Mouse (Mus musculus): ENCODE data around the gene Slx4ip. TPM values are rescaled to one million over a fixed set of nuclear protein-coding genes. Genes with fewer than 3 reads are reported as not detected.

Gene Slx4ip
- polyA plus RNA-seq, 1 experiment: 10.7 TPM

DNA sequence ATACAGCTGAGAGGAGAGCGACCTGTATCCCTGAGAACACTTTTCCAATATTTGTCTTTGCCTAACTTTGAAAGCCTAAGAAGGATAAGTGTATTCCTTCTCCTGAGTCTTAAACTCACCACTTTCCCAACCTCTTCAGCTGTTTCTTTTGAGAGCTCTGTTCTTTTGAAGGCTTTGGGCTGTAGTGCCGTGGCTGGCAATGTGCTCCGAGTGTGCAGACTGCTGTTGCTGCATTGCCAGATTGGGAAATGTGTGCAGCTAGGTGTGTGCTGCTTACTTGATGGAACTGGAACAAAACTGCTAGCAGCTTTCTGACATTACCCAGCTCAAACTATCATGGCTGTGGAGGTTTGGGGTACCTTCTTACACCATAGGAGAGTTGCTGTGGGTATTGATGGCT is 22.0 kb downstream of the Slx4ip start:
- no peaks in the 10 kb centered on the region for H3K36me3 ChIP-seq (ENCODE audit: control insufficient read depth, insufficient read depth, low read length, poor library complexity, severe bottlenecking)
- TF ChIP-seq POLR2A (IDR thresholded peaks at IDR 0.05; ENCODE audit: insufficient read depth, low read length) (no peak), EP300 (IDR thresholded peaks at IDR 0.05; ENCODE audit: insufficient read depth, low read depth, low read length) (no peak), CTCF (IDR thresholded peaks at IDR 0.05; ENCODE audit: low read depth, low read length) (no peak)
- H3K9ac ChIP-seq (ENCODE audit: low read depth, poor library complexity, severe bottlenecking): no peak overlapping the region
- H3K4me1 ChIP-seq (ENCODE audit: control insufficient read depth, insufficient read depth, low read length): no peaks in the 10 kb centered on the region
- H3K9me3 ChIP-seq (replicated peaks; ENCODE audit: control insufficient read depth, insufficient read depth, low read length, poor library complexity, severe bottlenecking): no peaks in the 10 kb centered on the region
- H3K27me3 ChIP-seq (ENCODE audit: control insufficient read depth, insufficient read depth, low read length, poor library complexity, severe bottlenecking): no peaks in the 10 kb centered on the region
- H3K27ac ChIP-seq (ENCODE audit: insufficient read depth, low read length): no peak overlapping the region
- no peak overlapping the region for H3K4me3 ChIP-seq (ENCODE audit: low read depth, low read length)

DNA sequence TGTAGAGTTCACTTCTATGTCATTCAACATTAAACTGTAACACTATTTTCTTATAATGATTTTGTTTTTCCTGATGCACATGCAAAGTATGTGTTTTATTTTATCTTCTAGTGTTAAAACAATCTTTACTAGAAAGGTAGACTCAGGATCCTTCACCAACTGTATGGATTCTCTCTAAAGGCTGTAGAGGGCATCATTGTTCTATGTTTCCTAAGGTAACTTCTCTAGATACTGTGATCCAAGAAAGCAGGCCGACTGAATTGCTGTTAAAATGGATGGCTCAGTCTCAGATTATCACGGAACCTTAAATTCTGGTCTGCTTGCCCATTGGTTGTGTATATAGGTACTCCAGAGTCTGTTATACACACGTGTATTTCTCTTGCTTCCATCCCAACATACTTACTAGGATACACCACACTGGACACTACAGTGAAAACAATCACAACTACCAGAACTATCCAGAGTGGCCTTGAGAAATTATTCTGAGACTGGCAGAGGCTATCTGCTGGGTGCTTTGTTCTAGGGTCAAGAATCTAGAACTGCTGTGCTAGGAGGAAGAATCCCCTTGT is 23.4 kb downstream of the Slx4ip start:
- no peak overlapping the region for H3K27ac ChIP-seq (ENCODE audit: insufficient read depth, low read length)
- H3K9ac ChIP-seq (ENCODE audit: low read depth, poor library complexity, severe bottlenecking): no peak overlapping the region
- no peaks in the 10 kb centered on the region for H3K27me3 ChIP-seq (ENCODE audit: control insufficient read depth, insufficient read depth, low read length, poor library complexity, severe bottlenecking)
- no peak for TF ChIP-seq POLR2A (IDR thresholded peaks at IDR 0.05; ENCODE audit: insufficient read depth, low read length)
- no peak for TF ChIP-seq CTCF (IDR thresholded peaks at IDR 0.05; ENCODE audit: low read depth, low read length)
- no peaks in the 10 kb centered on the region for H3K36me3 ChIP-seq (ENCODE audit: control insufficient read depth, insufficient read depth, low read length, poor library complexity, severe bottlenecking)
- no peak overlapping the region for H3K4me3 ChIP-seq (ENCODE audit: low read depth, low read length)
- no peaks in the 10 kb centered on the region for H3K4me1 ChIP-seq (ENCODE audit: control insufficient read depth, insufficient read depth, low read length)
- H3K9me3 ChIP-seq (replicated peaks; ENCODE audit: control insufficient read depth, insufficient read depth, low read length, poor library complexity, severe bottlenecking): no peaks in the 10 kb centered on the region

DNA sequence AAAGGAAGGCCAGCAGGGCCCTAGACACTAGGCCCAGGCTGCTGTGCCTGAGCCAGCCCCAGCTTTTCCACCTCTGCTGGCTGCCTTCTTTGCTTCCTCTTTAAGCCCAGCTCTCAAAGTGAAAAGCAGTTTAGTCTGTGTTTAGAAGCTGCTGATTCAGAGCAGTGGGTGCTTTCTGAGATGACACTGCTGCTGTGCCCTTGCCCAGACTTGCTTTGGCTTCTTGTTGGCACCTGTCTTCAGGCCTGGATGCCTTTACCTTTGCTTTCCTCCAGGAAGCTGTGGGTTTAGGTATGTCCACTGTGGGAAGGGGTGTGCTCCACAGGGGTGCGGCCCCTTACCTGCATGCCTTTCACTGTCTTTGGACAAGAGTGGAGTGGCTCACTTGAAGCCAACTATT is 28.4 kb downstream of the Slx4ip start:
- no peaks in the 10 kb centered on the region for H3K4me1 ChIP-seq (ENCODE audit: control insufficient read depth, insufficient read depth, low read length)
- TF ChIP-seq CTCF (IDR thresholded peaks at IDR 0.05; ENCODE audit: low read depth, low read length) (no peak), EP300 (IDR thresholded peaks at IDR 0.05; ENCODE audit: insufficient read depth, low read depth, low read length) (no peak), POLR2A (IDR thresholded peaks at IDR 0.05; ENCODE audit: insufficient read depth, low read length) (no peak)
- H3K27ac ChIP-seq (ENCODE audit: insufficient read depth, low read length): no peak overlapping the region
- no peaks in the 10 kb centered on the region for H3K36me3 ChIP-seq (ENCODE audit: control insufficient read depth, insufficient read depth, low read length, poor library complexity, severe bottlenecking)
- H3K27me3 ChIP-seq (ENCODE audit: control insufficient read depth, insufficient read depth, low read length, poor library complexity, severe bottlenecking): no peaks in the 10 kb centered on the region
- no peak overlapping the region for H3K9ac ChIP-seq (ENCODE audit: low read depth, poor library complexity, severe bottlenecking)
- H3K4me3 ChIP-seq (ENCODE audit: low read depth, low read length): no peak overlapping the region
- H3K9me3 ChIP-seq (replicated peaks; ENCODE audit: control insufficient read depth, insufficient read depth, low read length, poor library complexity, severe bottlenecking): no peaks in the 10 kb centered on the region

DNA sequence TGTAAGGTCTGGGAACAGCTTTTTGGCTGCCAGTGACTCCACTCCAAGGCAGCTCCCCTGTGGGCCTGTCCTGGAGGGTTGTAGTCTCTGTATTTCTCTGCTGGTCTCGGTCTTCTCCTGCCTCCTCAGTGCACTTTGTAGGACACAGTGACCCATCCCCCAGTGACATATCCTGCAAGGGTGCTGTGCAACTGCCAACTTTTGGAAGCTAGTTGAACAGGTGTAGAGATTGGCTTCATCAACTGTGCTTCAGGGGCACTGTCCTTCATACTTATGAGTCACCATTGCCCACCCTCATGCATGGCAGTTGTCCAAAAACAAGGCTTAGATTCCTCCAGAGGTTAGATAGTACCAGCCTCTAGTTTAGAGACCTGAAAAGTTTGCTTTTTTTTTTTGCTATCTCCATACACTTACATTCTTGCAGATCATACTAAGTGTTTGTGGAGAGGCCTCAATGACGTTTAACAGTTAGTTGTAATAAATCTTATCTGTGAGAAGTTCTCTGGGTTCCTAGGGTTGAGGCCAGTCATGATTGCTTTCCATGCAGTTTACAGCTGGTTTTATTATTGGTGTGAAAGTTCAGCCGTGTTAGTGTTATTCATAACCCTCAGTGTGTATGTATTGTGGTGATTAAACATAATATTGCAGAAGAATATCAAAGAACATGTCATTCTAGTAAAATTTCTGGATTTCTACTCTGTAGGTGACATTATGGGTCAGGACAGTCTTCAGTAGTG is 29.4 kb downstream of the Slx4ip start:
- no peaks in the 10 kb centered on the region for H3K27me3 ChIP-seq (ENCODE audit: control insufficient read depth, insufficient read depth, low read length, poor library complexity, severe bottlenecking)
- no peak for TF ChIP-seq POLR2A (IDR thresholded peaks at IDR 0.05; ENCODE audit: insufficient read depth, low read length)
- no peak for TF ChIP-seq EP300 (IDR thresholded peaks at IDR 0.05; ENCODE audit: insufficient read depth, low read depth, low read length)
- TF ChIP-seq CTCF (IDR thresholded peaks at IDR 0.05; ENCODE audit: low read depth, low read length): no peak
- H3K27ac ChIP-seq (ENCODE audit: insufficient read depth, low read length): no peak overlapping the region
- no peaks in the 10 kb centered on the region for H3K4me1 ChIP-seq (ENCODE audit: control insufficient read depth, insufficient read depth, low read length)
- H3K36me3 ChIP-seq (ENCODE audit: control insufficient read depth, insufficient read depth, low read length, poor library complexity, severe bottlenecking): no peaks in the 10 kb centered on the region
- no peak overlapping the region for H3K9ac ChIP-seq (ENCODE audit: low read depth, poor library complexity, severe bottlenecking)
- H3K9me3 ChIP-seq (replicated peaks; ENCODE audit: control insufficient read depth, insufficient read depth, low read length, poor library complexity, severe bottlenecking): no peaks in the 10 kb centered on the region
- no peak overlapping the region for H3K4me3 ChIP-seq (ENCODE audit: low read depth, low read length)

DNA sequence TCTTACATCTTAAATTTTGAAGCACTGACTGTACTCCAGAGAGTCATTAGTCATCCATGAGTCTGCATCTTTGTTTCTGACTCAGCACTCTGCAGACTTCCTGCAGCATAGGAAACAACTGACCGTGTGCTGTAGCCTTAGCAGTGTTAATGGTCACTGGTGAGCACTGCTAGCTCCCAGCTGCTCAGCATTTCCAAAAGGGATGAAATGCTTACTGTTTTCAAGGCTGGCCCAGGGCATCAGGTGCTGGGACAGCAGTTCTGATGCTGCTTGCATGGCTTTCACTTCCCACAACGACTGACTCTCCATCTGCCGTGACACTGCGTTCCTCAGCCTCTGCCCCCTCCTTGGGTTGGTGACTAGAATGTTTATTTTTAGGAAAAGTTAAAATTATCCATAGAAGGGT is 30.0 kb downstream of the Slx4ip start:
- Histone ChIP-seq H3K9me3 (replicated peaks; ENCODE audit: control insufficient read depth, insufficient read depth, low read length, poor library complexity, severe bottlenecking) (no peaks in the 10 kb centered on the region), H3K4me1 (ENCODE audit: control insufficient read depth, insufficient read depth, low read length) (no peaks in the 10 kb centered on the region), H3K27me3 (ENCODE audit: control insufficient read depth, insufficient read depth, low read length, poor library complexity, severe bottlenecking) (no peaks in the 10 kb centered on the region), H3K36me3 (ENCODE audit: control insufficient read depth, insufficient read depth, low read length, poor library complexity, severe bottlenecking) (no peaks in the 10 kb centered on the region), H3K4me3 (ENCODE audit: low read depth, low read length) (no peak overlapping the region), H3K9ac (ENCODE audit: low read depth, poor library complexity, severe bottlenecking) (no peak overlapping the region), H3K27ac (ENCODE audit: insufficient read depth, low read length) (no peak overlapping the region)
- TF ChIP-seq CTCF (IDR thresholded peaks at IDR 0.05; ENCODE audit: low read depth, low read length) (no peak), POLR2A (IDR thresholded peaks at IDR 0.05; ENCODE audit: insufficient read depth, low read length) (no peak), EP300 (IDR thresholded peaks at IDR 0.05; ENCODE audit: insufficient read depth, low read depth, low read length) (no peak)
